Mouse (Mus musculus): Measurements from ENCODE around the gene Ptges3.

Ptges3 gene

DNA sequence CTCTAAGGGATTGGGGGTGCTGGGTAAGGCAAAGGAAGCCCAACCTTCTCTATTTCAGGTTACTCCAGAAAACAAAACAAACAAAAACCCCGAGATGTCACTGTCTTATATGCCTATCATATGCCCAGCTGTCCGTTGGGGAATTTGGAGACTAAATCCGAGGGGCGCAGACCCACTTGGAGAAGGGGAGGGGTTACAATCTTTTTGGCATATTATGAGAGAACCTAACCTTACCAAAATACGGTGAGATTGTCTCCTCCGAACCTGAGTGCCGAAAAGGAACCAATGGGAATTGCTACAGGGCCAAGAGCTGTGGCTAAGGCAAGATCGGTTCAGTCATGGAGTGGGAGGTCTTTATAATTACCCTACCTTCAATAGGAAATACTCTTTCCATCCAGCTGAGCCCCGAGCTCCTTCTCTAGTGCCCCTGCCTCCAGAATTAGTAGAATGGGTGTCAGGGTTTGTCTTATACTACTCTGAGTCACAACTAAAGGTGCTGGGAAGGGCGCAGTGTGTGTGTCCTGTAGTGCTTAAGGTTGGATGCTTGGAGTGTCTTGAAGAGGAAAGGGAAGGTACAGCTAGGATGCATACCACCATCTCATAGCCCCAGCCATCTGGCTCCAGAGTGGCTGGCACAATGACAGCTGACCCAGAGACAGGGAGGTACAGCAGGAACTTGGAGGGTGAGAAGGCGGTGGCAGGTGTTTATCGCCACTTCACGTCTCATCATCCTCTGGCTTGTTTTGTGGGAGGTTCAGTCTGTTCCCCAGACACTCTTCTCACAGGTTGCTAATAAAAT lies 34.9 kb downstream of the Ptges3 start:
- peak; percentile 58 to 59 for DNase-seq

DNA sequence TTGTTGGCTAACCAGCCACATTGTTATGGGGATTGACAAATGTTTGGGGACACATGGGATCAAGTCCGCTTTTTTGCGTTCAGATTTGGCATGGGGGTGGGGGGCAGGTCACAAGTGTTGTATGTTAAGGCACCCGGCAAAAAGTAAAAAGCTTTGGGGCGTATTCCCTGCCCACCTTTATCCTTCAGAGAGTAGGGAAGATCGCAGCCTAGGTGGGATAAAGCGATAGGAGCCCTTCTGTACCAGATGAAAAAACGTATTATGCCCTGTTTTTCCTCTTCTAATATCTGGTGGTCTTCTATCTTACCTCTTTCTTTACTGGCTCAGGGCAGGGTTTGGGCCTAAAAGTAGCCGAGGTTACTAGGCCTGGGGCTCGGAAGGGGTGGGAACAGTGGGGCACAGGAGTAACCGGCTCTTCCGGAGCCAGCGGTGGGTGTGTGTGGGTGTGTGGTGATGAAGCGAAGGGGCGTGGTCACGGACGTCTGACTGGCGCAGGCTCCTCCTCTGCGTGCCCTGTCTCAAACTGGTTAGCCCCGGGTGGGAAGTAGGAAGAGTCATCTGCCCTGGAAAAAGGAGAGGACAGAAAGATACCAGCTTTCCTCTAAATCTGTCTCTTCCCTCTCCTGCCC lies 35.7 kb downstream of the Ptges3 start:
- DNase-seq = peak; percentile 75 to 82

DNA sequence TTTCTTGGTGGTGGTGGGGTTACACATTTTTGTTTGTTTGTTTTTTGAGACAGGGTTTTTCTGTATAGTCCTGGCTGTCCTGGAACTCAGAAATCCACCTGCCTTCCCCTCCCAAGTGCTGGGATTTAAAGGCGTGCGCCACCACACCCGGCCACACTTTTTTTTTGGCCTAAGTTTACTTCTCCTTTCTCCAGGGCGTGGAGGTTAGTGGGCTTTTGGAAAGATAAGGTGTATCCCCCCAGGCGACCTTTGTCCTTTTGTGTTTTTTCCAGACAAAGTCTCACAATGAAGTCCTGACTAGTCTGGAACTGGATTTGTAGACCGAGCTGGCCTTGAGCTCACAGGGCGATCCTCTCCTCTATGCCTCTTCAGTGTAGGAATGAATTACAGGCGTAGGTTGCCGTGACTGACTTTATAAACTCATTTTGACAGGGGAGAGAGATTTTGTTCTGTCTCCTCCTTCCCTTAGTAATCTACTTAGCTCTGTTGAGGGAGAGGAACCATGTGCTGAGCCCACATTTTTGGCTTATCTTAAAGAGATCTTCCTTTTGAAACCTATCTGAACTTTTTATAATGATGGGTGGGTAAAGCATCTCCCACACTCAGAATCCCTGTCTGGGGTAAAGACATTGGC lies 36.4 kb downstream of the Ptges3 start:
- DNase-seq = no peak

DNA sequence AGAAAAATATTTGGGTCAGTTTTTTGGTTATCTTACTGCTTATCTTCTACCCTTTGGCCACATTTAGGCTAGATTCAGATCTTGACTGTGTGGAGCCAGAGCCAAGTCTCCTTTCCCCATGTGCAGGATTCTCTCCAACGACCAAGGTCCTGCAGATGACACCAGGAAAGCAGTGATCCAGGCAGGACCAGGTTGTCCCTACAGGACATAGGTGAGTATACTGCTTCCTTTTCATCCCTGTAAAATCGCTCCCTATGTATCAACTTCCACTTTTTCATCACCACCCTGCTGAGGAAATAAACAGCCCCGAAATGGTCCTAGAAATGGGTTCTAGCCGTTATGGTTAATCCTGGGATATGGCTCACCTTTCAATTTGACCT lies 37.5 kb downstream of the Ptges3 start:
- DNase-seq = no peak

DNA sequence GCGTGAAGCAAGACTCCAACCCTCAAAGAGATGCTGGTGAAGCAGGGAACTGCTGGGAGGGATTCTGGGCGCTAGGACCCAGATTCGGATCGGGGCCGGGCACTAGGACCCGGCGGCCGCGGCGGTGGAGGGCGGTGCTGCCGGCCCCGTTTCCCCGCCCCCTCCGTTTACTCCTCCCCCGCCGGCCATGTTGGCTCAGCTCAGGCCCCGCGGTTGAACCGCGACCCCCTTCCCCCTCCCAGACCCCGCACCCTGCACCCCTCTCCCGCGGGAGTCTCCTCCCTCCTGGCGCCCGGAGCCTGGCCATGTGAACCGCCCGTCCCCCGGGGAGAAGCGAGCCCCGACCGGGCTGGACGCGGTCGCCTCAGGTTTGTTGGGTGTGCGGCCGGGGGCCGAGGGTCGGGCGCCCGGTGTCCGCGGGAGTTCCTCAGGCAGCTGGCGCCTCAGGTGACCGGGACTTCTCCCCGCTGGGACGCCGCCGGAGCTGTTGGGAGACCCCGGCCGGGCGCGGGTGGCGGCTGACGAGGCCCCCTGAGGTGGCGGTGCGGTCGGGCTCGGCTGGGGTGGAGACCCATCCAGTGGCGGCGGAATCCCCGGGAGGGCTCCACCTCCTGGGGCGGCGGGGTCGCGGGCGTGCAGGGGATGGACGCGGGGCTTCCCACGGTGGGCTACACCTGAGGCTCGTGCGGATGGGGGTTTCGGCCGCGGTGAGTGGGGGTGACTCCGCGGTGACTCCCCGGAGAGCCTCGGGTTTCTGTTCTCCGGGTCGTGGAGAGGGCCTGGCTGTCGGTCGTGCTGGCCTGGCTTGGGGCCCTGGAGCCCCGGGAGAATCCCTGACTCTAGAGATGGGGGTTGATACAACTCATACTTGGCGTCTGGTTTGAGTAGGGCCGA lies 38.2 kb downstream of the Ptges3 start:
- peak; percentile 86 to 91 for DNase-seq

DNA sequence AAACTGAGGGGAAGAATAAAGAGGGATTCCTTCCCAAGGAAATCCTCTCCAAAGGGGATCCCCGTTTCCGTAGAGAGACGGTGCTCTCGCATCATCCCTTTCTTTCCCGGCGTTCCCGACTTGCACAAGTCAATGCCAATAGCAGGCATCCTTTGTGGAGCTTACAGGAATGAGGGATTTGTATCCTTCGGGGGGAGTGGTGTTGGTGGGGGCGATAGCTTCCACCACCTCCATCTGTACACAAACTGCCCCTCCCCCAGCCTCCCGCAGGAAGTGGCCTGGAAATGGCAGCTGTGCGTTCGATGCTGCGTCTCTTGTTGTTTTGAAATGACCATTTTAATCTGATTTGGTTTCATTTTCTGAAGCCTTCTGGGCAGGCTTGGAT lies 38.8 kb downstream of the Ptges3 start:
- peak; percentile 65 to 67 for DNase-seq

DNA sequence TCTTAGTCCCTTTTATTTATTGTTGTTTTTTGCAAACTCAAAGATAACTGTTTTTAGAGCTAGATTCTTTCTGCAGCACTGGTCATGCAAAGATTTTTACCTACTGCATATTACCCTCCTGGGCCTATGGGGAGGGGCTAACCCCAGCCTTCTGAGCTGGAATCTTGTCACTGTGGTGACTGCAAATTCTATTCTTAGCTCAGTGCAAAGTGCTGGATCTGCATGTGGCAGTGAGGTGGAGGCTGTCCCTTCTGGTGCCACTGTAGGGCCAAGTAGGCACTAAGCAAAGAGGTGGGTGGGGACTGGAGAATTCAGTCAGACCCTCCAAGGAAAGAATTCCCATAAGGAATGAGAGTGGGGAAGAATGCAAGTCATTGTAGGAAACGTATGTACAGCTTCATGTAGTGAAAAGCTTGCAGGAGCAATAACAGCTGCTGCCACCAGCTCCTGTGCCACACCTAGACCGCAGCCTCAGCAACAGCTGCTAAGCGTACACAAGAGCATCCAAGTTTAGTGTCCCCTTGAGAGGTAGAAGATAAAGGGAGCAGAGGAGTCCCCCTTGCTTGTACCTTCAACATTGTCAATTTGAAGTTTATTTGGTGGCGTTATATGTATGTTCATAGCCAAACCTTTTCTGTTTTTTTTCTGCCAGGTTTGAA lies 51.5 kb downstream of the Ptges3 start:
- no peak for DNase-seq

DNA sequence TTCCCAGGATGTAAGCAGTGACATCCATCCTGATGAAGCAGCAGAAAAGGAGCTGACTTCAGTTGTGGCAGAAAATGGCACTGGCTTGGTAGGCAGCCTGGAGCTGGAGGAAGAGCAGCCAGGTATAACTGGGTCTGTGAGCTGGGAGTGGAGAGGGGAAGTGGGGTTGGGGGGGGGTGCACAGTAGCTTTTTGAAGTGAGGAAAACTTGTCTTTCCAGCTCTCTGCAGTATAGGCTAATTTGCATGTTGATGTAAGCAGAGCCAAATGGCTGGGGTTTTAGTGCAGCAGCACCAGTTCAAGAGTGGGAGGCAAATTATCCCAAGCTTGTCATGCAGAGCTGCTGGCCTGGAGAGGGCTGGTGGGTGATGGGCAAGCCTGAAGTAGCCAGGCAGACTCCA lies 52.5 kb downstream of the Ptges3 start:
- no peak for DNase-seq

DNA sequence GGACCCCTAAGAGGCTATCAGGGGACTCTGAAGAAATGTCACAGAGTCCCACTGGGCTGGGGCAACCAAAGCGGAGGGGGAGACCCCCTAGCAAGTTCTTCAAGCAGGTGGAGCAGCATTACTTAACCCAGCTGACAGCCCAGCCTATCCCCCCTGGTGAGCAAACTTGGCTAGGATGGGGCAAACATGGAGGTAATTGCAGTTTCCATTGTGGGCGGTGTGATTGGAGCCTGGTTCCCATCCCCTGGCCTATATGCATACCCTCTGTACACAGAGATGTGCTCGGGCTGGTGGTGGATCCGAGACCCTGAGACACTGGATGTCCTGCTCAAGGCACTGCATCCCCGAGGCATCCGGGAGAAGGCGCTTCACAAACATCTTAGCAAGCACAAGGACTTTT lies 65.1 kb downstream of the Ptges3 start:
- DNase-seq = no peak

DNA sequence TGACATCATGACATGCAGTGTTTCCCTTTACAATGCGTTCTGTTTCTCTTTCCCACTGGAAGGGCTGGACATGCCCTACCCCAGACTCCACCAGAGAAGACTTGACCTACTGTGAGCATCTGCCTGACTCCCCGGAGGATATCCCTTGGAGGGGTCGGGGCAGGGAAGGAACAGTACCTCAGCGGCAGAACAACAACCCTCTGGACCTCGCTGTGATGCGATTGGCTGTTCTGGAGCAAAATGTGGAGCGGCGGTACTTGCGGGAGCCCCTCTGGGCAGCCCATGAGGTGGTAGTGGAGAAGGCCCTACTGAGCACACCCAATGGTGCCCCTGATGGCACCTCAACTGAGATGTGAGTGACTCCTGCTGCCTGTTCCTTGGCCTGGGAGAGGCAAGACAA lies 66.1 kb downstream of the Ptges3 start:
- DNase-seq = no peak

DNA sequence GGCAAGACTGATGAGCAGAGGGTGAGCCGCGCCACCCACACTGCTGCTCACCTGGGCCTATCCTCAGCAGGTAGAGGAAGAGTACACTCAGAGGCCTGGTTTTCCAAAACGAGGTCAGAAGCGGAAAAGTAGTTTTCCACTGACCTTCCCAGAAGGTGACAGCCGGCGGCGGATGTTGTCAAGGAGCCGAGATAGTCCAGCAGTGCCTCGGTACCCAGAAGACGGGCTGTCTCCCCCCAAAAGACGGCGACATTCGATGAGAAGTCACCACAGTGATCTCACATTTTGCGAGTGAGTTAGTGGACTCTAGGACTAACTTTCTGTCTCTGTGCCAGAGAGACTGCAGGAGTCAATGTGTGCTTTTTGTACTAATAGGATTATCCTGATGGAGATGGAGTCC lies 67.2 kb downstream of the Ptges3 start:
- DNase-seq = no peak

Data from cerebellum, adult 18-20 months (tissue).